Mouse (Mus musculus): ENCODE measurements around the gene Ptprn2. TPM values are rescaled to one million over a fixed set of nuclear protein-coding genes. Genes with fewer than 3 reads are reported as not detected.

Ptprn2 gene
- polyA plus RNA-seq, 1 experiment from 2014 or later = 7.9 TPM

DNA sequence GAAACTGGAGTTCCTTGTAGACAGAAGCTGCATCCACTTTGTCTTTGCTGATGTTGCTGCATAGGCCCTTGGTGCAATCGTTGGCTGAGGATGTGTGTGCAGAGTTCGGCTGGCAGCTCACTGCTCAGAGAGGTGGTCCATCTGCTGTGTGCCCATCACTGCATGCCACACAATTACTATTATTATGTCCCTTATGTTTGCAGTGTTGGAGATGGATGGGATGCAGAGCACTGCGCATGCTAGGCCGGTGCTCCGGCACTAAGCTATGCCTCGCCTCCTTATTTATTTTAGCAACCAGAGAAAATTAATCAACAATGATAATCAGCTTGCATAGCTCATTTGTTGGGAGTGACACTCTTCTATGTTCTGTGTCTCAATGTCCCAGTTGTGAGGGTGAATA is 225.6 kb downstream of the Ptprn2 start:
- no peaks in the 10 kb centered on the region for H3K4me1 ChIP-seq
- no peaks in the 10 kb centered on the region for H3K9me3 ChIP-seq (replicated peaks)
- no peak for DNase-seq (ENCODE audit: low spot score)
- no peak overlapping the region for H3K4me3 ChIP-seq
- no peaks in the 10 kb centered on the region for H3K27me3 ChIP-seq (ENCODE audit: low read depth, poor library complexity, severe bottlenecking)
- WGBS = 94% methylated on average over 6 of the region's 6 CpGs
- H3K36me3 ChIP-seq = no peaks in the 10 kb centered on the region
- H3K27ac ChIP-seq (replicated peaks) = no peak overlapping the region

DNA sequence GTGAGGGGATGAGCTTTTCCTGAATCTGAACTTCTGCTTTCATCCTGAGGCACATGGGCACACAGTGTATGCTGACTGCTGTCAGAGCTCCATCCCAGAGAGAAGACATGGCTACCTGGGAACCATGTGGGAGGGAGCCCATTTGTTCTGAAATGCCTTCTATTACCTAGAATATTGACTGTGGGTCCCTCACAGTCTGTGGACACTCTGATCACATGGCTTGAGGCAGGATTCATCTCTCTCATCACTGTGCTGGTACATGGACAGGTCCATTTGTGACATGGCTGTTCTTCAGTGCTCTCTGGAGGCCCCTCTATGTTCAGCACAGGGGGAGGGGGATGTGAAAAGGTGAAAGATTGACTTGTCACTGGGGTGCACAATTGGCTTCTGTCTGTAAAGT is 227.6 kb downstream of the Ptprn2 start:
- Histone ChIP-seq H3K27ac (replicated peaks) (no peak overlapping the region), H3K36me3 (no peaks in the 10 kb centered on the region), H3K4me1 (no peaks in the 10 kb centered on the region), H3K4me3 (no peak overlapping the region), H3K27me3 (ENCODE audit: low read depth, poor library complexity, severe bottlenecking) (no peaks in the 10 kb centered on the region), H3K9me3 (replicated peaks) (no peaks in the 10 kb centered on the region)
- DNase-seq (ENCODE audit: low spot score) = no peak

DNA sequence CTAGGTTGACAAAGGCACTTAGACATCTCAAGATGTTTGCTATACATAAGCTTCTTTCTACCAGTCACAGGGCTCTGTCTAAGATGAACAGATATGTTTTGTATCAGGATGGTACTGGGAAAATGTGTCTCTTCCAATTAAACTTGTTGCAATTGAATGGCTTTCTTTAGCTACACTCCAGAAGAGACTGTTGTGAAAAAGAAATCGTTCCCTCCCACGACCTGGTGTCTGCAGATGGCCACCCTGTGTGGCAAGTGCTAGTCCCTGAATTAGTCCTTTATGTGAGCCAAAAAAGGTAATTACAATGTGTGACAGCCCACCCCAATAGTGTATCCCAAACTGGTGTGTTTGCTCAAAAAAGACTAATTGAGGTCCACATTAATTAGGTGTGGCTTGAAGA is 235.5 kb downstream of the Ptprn2 start:
- DNase-seq (ENCODE audit: low spot score) = no peak
- no peaks in the 10 kb centered on the region for H3K9me3 ChIP-seq (replicated peaks)
- no peaks in the 10 kb centered on the region for H3K27me3 ChIP-seq (ENCODE audit: low read depth, poor library complexity, severe bottlenecking)
- H3K27ac ChIP-seq (replicated peaks) = no peak overlapping the region
- WGBS = 90% methylated on average over 2 of the region's 2 CpGs
- H3K4me3 ChIP-seq = no peak overlapping the region
- no peaks in the 10 kb centered on the region for H3K36me3 ChIP-seq
- no peaks in the 10 kb centered on the region for H3K4me1 ChIP-seq

DNA sequence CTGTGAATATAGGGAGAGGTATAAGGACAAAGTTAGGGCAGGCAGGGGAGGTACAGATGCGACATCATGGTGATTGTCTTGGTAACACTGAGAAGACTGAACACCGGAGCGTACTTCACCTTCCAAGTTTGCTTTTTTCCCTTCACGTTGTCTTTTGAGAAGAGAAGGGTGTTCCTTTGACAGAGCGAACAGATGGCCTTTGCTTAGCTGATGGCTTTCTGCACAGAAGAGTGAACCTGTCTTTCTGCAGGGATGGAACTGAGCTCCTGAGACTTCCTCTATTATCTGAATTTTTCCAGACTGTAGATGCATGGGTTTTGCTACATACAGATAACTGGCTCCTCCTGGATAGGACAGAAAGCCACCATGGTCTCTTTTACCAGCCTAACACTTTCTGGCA is 254.6 kb downstream of the Ptprn2 start:
- 87% methylated on average over 5 of the region's 5 CpGs for WGBS
- Histone ChIP-seq H3K36me3 (no peaks in the 10 kb centered on the region), H3K27me3 (ENCODE audit: low read depth, poor library complexity, severe bottlenecking) (no peaks in the 10 kb centered on the region), H3K27ac (replicated peaks) (no peak overlapping the region), H3K4me3 (no peak overlapping the region), H3K9me3 (replicated peaks) (no peaks in the 10 kb centered on the region), H3K4me1 (0 out of 2 replicates have a peak, but pooled peaks cover 3% of the 10 kb centered on the region)
- no peak for DNase-seq (ENCODE audit: low spot score)

DNA sequence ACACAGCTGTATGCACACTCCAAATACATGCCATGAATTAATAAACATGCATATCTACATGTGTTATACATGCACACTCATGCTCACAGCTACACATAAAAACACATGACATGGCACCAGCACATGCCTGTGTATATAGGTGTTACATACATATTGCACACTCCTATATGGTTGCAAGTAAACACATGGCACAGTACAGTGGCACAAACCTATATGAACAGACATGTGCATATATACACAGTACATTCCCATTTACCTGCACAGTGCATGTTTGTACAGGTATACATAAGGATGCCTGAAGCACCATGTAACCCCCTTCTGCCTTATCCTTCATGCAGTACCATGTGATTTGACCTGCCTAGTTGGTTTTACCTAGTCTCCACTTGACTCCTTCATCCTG is 255.8 kb downstream of the Ptprn2 start:
- H3K4me1 ChIP-seq = 0 out of 2 replicates have a peak, but pooled peaks cover 3% of the 10 kb centered on the region
- DNase-seq (ENCODE audit: low spot score) = no peak
- no peak overlapping the region for H3K27ac ChIP-seq (replicated peaks)
- H3K9me3 ChIP-seq (replicated peaks) = no peaks in the 10 kb centered on the region
- no peaks in the 10 kb centered on the region for H3K36me3 ChIP-seq
- no peaks in the 10 kb centered on the region for H3K27me3 ChIP-seq (ENCODE audit: low read depth, poor library complexity, severe bottlenecking)
- no peak overlapping the region for H3K4me3 ChIP-seq

DNA sequence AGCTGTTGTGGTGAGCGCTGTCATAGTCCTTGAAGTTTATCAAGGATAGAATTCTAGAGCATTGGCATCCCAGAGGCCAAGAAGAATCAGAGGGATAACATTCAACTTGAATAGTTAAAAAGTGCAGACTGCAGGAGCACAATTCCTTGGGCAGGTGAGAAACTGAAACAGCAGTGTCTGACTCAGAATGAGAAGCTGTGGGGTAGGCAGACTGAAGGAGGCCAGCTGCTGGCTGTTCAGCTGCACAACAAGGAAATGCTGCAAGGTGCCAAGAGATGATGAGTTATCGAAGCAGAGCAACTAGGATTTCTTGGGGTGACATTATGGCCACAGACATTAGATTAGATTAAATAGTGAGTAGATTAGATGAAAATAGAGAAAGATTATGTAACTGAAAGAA is 260.9 kb downstream of the Ptprn2 start:
- DNase-seq (ENCODE audit: low spot score) = no peak
- Histone ChIP-seq H3K4me1 (0 out of 2 replicates have a peak, but pooled peaks cover 8% of the 10 kb centered on the region), H3K36me3 (no peaks in the 10 kb centered on the region), H3K4me3 (no peak overlapping the region), H3K27me3 (ENCODE audit: low read depth, poor library complexity, severe bottlenecking) (no peaks in the 10 kb centered on the region), H3K27ac (replicated peaks) (no peak overlapping the region), H3K9me3 (replicated peaks) (no peaks in the 10 kb centered on the region; the same call in 1 of the 2 replicates)
- 94% methylated on average over 2 of the region's 2 CpGs for WGBS

DNA sequence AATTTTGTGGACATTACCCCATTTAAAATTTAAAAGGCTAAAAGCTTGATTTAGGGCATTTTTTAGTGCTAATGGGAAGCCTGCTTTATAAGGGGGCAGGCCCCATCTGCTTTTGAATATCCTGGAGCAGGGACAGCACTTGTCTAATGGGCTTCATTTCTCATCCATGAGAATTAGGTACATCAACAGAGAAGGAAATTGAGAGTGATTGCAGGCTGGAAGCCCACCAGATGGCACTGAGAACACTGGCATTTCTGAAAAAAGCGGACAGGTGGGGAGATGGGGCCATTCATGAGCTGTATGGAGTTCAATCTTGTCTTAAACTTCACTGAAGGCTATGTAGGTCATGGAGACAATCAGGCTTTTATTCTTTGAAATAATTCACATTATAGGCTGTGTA is 267.3 kb downstream of the Ptprn2 start:
- DNase-seq (ENCODE audit: low spot score) = no peak
- no peaks in the 10 kb centered on the region for H3K36me3 ChIP-seq
- no peaks in the 10 kb centered on the region; the same call in 1 of the 2 replicates for H3K9me3 ChIP-seq (replicated peaks)
- no peak overlapping the region for H3K4me3 ChIP-seq
- H3K27me3 ChIP-seq (ENCODE audit: low read depth, poor library complexity, severe bottlenecking) = no peaks in the 10 kb centered on the region
- H3K27ac ChIP-seq (replicated peaks) = no peak overlapping the region
- H3K4me1 ChIP-seq = no peaks in the 10 kb centered on the region
- WGBS = 89% methylated on average over 1 of the region's 1 CpGs

DNA sequence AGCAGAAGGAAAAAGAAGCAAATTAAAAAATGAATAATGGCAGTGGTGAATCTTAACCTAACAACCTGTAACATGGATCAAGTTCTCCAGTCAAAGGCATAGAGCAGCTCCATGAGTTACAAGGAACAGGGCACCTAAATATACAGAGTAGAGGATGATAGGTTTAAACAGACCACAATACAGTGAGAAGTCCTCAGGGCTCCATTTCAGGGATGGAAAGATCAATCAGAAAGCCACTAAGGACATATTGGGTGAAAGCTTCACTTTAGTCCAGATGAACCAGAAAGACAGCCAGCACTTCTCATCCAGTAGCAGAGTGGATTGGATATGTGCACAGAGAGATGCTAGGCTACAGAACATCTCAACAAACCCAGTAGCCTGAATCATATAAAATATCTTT is 278.4 kb downstream of the Ptprn2 start:
- no peaks in the 10 kb centered on the region for H3K9me3 ChIP-seq (replicated peaks)
- H3K27ac ChIP-seq (replicated peaks) = no peak overlapping the region
- H3K4me3 ChIP-seq = no peak overlapping the region
- no peak for DNase-seq (ENCODE audit: low spot score)
- no peaks in the 10 kb centered on the region for H3K27me3 ChIP-seq (ENCODE audit: low read depth, poor library complexity, severe bottlenecking)
- H3K4me1 ChIP-seq = no peaks in the 10 kb centered on the region
- H3K36me3 ChIP-seq = no peaks in the 10 kb centered on the region

DNA sequence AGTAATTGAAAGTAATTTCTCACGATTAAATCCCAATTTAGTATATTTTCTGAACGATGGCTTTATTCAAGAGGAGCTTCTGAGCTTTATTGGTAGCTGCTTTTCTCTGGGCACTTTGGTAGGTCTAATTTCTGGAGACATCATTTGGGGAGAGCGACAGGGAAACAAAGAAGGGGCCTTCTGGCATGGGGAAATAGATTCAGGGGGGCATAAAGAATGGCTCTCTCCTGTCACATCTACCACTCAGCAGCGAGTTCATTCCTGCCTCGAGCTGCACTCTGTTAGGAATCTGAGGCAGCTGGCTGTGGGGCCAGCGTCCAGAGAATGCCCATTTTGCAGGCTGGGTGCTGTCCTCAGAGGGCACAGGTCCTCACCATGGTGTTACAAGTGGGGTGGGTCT is 285.4 kb downstream of the Ptprn2 start:
- 82% methylated on average over 6 of the region's 6 CpGs for WGBS
- H3K4me3 ChIP-seq = no peak overlapping the region
- no peaks in the 10 kb centered on the region for H3K27me3 ChIP-seq (ENCODE audit: low read depth, poor library complexity, severe bottlenecking)
- no peaks in the 10 kb centered on the region for H3K9me3 ChIP-seq (replicated peaks)
- H3K4me1 ChIP-seq = peaks cover 16% of the 10 kb centered on the region
- DNase-seq (ENCODE audit: low spot score) = no peak
- no peaks in the 10 kb centered on the region for H3K36me3 ChIP-seq
- H3K27ac ChIP-seq (replicated peaks) = 0 out of 2 replicates have a peak overlapping the region, but pooled peaks have one; percentile 15

DNA sequence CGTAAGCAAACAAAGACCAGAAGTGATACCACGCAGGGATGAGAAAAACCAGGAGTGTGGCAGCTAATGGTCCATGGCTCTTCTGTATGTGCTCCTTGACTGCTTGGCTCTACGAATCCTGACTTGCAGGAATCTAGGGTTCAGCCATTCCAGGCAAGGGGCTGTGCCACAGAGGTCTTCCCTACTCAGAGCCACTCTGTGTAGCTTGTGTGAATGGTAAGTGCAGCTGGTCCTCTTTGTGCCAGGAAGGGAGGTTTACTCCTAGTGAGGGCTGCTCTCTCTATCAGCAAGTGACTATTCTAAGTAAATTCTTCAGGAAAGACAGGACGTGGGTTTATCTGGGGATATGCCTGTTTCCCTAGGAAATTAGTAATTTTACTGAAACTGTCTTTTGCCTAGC is 286.0 kb downstream of the Ptprn2 start:
- Histone ChIP-seq H3K4me1 (peaks cover 16% of the 10 kb centered on the region), H3K9me3 (replicated peaks) (no peaks in the 10 kb centered on the region), H3K36me3 (no peaks in the 10 kb centered on the region), H3K27me3 (ENCODE audit: low read depth, poor library complexity, severe bottlenecking) (no peaks in the 10 kb centered on the region), H3K4me3 (no peak overlapping the region), H3K27ac (replicated peaks) (0 out of 2 replicates have a peak overlapping the region, but pooled peaks have one; percentile 15)
- DNase-seq (ENCODE audit: low spot score) = no peak
- 84% methylated on average over 4 of the region's 4 CpGs for WGBS

DNA sequence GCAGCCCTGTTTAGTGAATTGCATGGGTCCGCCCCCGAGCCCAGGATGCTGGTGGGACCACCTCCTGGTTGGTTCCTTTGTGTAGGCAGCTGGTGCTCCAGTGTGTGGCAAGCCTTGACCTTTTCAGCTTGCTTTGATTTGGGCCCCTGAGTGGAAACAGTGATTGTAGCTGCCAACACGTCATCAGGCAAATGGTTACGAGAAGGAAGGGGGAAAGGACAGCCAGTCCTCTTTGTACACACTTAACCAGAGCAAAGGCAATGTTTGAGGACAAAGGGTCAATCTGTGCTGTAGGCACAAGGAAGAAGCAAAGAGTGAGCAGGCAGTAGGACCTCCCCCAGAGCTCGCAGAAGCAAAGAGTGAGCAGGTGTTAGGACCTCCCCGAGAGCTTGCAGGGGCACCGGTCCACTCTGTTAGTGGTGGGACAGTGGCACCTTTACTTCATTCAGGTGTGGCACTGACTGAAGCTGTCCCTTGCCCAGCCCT is 286.6 kb downstream of the Ptprn2 start:
- H3K36me3 ChIP-seq = no peaks in the 10 kb centered on the region
- H3K9me3 ChIP-seq (replicated peaks) = no peaks in the 10 kb centered on the region
- H3K27me3 ChIP-seq (ENCODE audit: low read depth, poor library complexity, severe bottlenecking) = no peaks in the 10 kb centered on the region
- no peak overlapping the region for H3K4me3 ChIP-seq
- 0 out of 2 replicates have a peak overlapping the region, but pooled peaks have one; percentile 39 for H3K27ac ChIP-seq (replicated peaks)
- DNase-seq (ENCODE audit: low spot score) = no peak
- 49% methylated on average over 7 of the region's 7 CpGs for WGBS
- peaks cover 16% of the 10 kb centered on the region for H3K4me1 ChIP-seq

DNA sequence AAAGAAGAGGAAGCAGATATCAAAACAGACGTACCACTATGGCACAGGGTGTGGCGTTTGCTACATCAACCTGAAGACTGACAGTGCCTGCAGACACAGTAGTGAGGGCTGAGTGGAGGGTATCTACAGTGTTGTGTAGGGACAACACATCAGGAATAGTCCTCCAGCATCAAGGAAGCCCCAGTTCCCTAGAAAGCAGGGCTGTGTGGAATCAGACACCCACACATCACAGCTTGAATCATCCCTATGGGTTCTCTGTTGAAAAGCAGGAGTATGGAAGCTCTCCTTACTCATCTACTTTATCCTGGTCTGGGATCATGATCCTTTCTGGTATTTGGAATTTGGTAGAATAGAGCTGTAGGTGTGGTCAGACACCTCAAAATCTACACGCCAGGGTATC is 287.8 kb downstream of the Ptprn2 start:
- Histone ChIP-seq H3K9me3 (replicated peaks) (no peaks in the 10 kb centered on the region), H3K27me3 (ENCODE audit: low read depth, poor library complexity, severe bottlenecking) (no peaks in the 10 kb centered on the region), H3K36me3 (no peaks in the 10 kb centered on the region), H3K4me1 (peaks cover 22% of the 10 kb centered on the region), H3K27ac (replicated peaks) (no peak overlapping the region), H3K4me3 (no peak overlapping the region)
- whole genome bisulfite sequencing = 91% methylated on average over 3 of the region's 3 CpGs
- DNase-seq (ENCODE audit: low spot score) = no peak

DNA sequence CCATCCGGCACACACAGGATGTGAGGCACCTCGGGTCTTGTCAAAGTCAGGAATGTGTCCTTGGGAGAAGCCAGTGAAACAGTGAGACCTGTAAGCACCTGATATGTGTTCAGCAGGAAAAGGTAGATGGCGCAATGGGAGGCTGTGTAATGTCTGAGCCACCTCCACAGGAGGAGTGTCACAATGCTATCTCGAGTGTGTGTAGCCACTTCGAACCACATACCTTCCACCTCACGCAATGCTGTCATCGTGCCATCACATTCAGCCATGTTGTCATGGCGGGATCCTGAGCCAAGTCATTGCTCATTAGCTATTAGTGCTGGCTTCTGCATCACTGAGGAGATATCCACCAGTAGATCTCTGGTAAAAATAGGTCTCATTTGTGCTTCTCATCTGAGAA is 290.9 kb downstream of the Ptprn2 start:
- DNase-seq (ENCODE audit: low spot score) = no peak
- 94% methylated on average over 8 of the region's 8 CpGs for WGBS

More for the DNA sequence above, 290.9 kb downstream of the Ptprn2 start:
- Histone ChIP-seq H3K27me3 (ENCODE audit: low read depth, poor library complexity, severe bottlenecking) (no peaks in the 10 kb centered on the region), H3K4me3 (no peak overlapping the region), H3K27ac (replicated peaks) (no peak overlapping the region), H3K36me3 (no peaks in the 10 kb centered on the region), H3K9me3 (replicated peaks) (no peaks in the 10 kb centered on the region), H3K4me1 (peaks cover 23% of the 10 kb centered on the region)

Data from midbrain, embryonic 10.5 days (tissue).